Mouse (Mus musculus): Measurements from ENCODE around the gene Ganc. TPM values are rescaled to one million over a fixed set of nuclear protein-coding genes. Genes with fewer than 3 reads are reported as not detected.

The Ganc gene
- 10 to 100 TPM; 11.4 to 12.1 TPM for total RNA-seq (2021)
- long read RNA-seq, experiment 1, full-length matches to known transcripts, result 4 of 5 reads
- long read RNA-seq, experiment 1, partial matches to known transcripts, result 0 of 5 reads
- long read RNA-seq, experiment 1, other reads (novel, unspliced or antisense), result 1 of 5 reads
- long read RNA-seq, experiment 2, full-length matches to known transcripts, result 3 of 3 reads
- long read RNA-seq, experiment 2, partial matches to known transcripts, result 0 of 3 reads
- long read RNA-seq, experiment 2, other reads (novel, unspliced or antisense), result 0 of 3 reads

DNA sequence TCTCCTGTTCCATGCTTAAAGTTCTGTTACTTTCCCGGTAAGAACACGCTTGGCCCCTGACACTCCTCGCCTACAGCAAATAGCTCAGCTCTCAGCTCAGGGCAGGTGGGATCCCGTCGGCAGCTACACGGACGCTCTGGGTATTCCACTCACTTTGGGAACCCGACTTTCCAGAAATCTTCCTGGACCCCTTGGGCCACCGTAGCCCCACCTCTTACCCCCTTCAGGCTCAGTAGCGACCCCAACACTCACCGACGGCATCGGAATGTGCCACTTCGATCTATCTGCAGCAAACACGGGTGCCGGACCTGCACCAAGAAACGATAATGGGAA is at the start of gene Ganc:
Ganc (plus strand) TSS at position 244 of the 333 bp plus-strand sequence.
- DNase-seq (ENCODE audit: low spot score in 2 of 2), result no peak

DNA sequence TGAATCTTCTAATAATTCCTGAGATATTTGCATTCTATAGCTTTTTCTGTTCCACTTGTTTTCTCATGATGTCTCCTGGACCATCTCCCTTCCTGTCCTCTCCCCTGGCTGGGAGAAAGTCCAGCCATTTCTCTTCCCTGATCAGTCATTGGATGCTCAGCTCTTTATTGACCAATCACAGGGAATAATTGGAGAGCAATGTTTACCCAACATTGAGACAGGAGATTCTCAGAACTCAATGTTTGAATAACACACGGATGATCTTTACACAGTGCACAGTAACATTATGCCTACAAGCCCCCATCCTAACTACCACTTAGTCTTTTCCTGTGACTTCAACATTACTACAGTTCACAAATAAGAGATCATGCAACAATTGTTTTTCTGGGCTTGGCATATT is 43.3 kb upstream of the Ganc start:
- DNase-seq (ENCODE audit: low spot score in 2 of 2), result no peak

DNA sequence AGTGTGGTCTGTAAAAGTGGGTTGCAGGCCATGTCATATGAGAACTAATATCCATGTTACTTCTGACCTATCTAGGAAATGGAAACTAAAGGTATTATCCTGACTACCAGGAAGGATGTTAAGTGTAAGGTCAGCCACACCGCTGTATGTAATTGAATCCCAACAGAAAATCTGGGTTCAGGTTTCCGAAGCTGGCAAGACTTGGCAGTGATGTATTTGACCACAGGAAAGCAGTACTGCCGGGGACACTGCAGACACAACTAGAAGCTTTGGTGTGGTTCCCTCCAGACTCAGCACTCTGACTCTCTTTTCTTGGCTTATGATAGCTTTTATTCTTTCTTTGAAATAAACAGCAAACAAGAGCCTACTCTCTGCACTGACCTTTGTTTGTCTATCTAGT is 37.2 kb upstream of the Ganc start:
- DNase-seq (ENCODE audit: low spot score in 2 of 2), result no peak

DNA sequence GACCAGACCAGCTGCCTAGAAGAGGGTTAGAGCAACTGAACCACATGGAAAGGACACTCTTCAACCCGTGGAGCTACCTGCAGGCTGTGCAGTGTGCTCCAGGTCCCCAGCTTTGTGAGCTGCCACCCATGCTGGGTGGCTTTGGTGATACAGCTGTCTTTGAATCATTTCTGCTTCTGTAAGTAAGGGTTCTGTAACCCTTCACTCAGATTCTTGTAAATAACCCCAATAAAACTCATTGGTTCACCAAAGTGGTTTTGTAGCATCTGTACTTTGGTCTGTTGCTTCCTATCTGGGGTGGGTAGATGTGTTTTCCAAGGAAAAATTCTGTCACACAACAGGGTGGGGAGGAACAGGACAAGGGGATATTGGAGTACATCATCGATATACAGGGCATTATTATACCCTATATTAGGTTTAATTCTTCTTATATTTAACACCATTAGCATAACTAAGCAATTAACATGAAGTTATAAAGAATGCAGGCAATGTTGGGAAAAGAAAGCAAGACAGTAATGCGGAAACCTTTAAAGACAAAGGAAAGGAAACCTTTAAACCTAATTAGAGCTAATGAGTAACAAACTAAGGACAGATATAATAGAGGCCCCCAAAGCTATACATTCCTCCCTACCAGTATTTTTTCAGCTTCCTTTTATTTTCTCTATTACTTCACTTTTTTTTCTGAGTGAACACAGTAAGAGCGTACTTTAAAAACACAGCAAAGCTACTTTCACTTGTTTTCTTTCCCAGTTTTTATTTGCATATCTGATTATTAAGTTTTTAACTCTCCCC is 36.1 kb upstream of the Ganc start:
- no peak for DNase-seq (ENCODE audit: low spot score in 2 of 2)

DNA sequence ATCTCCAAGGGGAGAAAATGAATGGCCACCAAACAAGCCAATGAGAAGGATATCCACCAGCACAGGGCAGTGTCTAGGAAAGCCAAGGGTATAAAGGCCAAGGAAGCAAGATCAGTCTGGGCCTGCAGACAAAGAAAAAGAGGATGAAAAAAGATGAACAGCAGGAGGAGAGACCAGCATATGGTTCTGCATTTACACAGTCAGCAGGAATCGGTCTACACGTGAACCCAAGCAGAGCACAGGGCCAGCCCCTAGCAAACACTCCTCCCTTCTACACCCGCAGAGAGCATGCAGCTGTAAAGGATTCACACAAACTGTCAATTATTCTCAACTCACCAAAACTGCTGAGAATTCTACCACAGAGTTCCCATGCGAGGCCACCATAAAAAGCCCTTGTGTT is 29.8 kb upstream of the Ganc start:
- no peak for DNase-seq (ENCODE audit: low spot score in 2 of 2)

DNA sequence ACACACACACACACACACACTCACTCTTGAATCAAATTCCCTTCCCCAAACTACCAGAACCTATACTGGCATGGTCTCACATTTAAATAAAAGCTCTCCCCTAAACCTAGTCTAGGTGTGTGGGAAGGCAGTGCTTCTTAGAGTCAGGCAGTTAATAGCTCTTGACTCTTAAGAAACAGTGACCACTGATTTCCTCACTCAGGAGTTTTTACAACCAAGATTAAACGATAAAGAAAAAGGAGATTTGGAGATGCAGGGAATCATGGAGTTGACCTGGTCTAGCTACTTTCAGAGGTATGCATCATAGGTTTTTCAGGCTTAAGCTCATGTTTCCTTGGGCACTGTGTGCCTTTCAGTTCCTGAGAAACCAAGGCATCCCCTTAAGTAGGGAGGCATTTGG is 17.4 kb upstream of the Ganc start:
- no peak for DNase-seq (ENCODE audit: low spot score in 2 of 2)

DNA sequence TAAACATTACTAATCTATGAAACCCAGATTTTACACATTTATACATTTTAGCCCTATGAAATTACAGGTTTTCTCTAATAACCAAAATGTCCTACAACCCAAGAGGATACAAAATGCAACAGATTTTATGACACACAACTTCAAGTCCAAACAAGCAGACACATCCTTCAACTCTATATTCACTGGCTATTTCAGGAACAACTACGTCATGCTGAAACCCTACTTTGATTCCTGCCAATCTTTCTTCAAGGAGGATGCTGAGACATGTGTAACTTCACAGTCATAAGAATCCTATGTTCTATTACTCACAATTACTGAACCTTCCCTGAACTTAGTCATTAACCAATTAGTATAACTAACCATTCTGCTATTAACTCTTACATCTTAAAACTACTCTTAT is 16.4 kb upstream of the Ganc start:
- DNase-seq (ENCODE audit: low spot score in 2 of 2), result no peak

DNA sequence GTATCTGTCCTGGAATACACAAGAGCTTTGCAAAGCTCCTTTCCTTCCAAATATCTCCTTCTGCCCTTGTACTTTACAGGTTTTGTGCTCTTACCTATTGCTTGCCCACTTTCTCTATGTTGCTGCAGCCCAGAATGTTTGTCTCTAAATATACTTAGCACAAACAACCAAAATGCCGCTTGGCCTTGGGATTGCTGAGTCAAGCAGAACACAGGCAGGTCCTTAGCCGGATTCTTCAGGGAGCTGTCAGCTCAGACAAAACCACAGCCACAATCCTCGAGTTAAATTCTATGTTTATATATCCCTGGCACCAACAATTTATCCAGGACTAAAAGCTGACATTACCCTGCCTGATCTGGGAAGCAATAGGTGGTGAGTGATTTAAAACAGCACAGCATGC is 14.3 kb upstream of the Ganc start:
- DNase-seq (ENCODE audit: low spot score in 2 of 2), result no peak

DNA sequence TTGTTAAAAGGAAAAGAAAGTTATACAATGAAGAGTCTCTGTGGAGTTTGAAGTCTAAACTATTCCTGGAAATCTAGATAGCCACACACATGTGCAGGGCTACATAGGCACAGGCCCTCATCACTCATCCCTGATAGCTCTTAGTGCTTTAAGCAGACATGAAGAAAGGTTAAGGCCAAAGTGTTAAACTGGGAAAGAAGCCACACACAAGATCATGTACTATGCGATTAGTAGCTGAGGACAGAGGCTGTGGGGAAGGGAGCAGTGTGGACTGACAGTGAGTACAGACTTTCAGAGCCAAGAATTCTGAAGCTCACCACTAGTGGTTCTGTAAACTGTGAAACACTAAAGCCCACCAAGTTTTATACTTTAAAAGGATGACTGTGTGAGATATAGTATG is 12.8 kb upstream of the Ganc start:
- no peak for DNase-seq (ENCODE audit: low spot score in 2 of 2)

DNA sequence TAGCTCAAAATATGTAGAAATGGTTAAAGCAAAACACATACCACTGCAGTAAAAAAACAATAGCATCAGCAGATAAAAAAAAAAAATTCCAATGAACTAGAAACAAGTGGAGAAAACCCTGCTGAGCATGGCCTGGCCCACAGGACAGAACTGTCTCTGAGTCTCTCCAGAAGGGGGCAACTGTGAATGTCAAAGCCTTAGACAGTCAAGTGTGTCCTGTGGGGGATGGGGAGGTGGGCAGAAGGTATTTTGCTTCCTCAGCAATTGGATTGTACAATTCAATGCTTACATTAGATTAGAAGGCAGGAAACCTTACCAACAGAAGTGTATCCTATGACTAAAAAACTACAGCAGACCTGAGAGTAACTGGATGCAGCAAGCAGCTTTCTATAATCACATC is 11.3 kb upstream of the Ganc start:
- no peak for DNase-seq (ENCODE audit: low spot score in 2 of 2)

DNA sequence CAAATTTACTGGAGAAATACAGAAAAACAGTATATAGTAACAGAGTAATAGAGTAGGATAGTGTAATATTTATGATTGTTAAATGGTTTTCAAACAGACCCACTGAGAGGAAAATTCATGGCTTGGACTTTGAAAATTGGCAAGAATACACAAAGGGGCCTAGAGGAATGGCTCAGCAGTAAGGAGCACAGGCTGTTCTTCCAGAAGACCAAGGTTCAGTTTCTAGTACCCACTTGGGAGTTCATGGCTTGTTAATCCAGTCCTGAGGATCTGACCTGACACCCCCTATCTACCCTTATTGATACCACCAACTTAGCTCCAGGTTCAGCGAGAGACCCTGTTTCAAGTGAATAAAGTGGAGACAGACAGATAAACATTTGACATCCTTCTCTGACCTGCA is 5.7 kb upstream of the Ganc start:
- DNase-seq (ENCODE audit: low spot score in 2 of 2), result no peak

DNA sequence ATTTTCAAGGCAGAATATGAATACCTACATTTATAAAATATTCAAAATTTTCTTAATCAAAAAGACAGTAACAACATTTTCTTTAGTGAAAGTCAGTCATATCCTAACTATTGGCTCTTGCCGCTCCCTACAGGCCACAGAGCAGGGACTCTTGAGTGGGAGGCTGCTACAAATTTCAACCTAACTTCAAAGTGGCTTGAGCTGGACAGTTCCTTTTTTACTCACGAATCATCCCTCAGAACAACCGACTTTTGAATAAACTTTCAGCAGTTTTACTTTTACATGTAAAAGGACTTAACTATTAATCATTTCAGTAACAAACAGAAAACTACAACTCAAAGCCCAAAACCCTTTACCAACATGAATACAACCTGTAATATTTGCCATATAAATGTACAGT is 883 bp upstream of the Ganc start:
- no peak for DNase-seq (ENCODE audit: low spot score in 2 of 2)

DNA sequence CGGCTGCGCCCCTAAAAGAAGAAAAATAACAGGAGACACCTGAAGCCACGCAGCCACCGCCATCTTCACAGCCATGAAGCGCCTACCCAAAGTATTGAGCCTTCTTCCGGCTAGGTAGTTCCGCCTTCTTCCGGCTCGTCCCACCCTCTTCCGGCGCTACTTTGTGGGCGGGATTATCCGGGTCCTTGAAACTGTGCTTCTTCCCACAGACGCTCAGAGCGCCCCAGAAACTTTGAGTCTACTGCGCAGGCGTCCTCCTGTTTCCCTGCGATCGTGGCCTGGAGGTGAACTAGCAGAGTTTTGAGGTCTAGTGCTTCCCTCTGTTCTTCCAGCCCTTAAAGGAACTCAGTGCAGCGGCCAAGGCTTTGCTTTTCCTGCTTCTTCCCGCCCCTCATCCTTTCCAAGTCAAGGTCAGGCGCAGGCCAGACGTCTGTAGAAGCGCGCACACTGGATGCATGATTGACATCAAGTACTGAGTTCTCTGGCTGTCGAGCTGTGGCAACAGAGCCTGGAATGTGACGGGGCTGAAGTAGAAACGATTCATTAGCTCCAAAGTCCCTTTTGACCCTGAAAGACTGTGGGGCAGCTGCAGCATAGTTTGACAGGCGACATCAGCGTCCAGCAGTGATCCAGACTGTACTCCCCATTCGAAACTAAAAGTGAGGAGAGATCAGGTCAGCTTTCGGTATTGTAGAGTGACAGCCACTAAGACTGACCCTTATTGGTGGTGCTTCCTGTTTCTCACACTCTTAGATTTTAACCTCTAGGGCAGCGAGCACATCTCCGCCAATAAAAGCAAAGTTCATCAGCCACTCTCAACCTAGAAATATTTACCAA is 508 bp downstream of the Ganc start, which contains the start of gene Tmem87a:
Tmem87a (minus strand) TSS at position 128 of the 837 bp plus-strand sequence.
- peak; percentile 92 to 97 for DNase-seq (ENCODE audit: low spot score in 2 of 2)

DNA sequence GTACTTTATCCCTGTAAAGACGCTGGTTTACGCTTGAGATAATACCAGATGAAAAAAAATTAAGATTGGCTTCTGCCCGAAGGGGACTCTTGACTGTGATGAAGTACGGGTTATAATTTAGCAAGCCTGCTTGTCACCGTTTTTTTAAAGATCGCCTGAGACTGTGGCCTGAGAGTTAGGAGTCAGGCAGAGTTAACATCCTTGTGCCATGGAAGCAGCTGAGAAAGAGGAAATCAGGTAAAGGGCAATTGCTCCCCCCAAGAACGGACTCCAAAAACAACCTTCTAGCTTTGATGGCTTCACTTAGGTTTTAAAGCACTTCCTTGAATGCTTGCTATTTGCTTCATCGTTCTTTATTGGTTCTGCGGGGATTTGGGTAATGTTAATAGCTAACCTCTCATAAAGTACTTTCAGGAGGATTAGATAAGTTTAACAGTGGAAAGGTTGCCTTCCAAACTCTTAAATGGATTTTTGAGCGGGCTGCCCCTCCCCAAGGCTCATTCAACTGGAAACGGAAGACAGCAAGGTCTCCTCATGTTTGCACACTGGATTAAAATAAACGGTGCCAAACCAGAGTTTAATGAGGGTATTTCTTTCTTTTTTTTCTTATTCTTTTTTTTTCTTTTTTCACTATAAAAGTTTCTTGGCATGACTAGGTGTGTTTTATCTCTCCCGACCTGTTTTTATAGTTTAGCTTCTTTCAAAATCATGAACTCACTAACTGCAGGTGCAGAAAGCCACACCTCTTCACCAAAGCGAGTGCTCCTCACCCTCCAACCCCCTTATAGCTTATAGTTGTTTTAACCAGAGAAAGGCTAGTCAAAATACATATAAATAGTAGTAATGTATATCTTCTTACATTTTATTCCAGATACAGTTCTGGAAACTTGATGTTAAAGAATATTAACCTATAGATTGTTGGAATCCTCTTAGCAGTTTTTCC is 1.4 kb downstream of the Ganc start:
- DNase-seq (ENCODE audit: low spot score in 2 of 2), result no peak

DNA sequence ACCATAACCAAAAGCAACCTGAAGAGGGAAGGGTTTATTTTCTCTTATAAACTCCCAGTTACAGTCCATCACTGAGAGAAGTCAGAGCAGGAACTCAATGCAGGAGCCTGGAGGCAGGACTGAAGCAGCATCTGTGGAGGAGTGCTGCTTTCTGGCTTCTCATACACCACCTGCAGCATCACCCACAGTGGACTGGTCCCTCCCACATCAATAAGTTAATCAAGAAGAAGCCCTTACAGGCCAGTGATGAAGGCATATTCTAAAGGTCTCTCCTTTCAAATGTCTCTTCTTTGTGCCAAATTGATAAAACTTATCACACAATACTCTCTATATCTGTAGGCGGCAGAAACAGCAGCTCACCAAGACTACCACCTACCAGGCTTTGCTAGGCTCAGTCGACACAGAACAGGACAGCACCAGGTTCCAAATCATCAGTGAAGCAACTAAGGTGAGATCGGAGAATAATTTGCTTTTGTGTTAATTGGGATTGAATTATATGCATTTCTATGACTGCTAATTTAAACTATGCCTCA is 7.5 kb downstream of the Ganc start:
- DNase-seq (ENCODE audit: low spot score in 2 of 2), result no peak

DNA sequence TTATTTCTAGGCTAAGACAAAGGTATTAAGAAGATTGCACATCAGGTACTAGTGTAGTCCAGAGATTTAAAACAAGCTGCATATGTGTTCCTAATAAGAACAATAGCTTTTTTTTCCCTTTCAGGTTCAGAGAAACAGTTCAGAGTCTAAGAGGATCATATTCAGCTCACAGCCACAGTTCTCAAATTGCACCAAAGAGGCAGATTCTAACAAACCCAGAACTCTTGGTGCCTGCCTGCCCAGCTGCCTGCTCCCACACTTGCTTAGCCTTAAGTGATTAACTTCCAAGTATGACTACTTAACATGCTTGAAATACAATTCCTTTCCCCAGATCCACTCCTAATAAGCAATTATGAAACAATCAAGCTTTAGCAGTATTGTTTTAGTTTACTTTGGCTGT is 10.4 kb downstream of the Ganc start:
- DNase-seq (ENCODE audit: low spot score in 2 of 2), result no peak

DNA sequence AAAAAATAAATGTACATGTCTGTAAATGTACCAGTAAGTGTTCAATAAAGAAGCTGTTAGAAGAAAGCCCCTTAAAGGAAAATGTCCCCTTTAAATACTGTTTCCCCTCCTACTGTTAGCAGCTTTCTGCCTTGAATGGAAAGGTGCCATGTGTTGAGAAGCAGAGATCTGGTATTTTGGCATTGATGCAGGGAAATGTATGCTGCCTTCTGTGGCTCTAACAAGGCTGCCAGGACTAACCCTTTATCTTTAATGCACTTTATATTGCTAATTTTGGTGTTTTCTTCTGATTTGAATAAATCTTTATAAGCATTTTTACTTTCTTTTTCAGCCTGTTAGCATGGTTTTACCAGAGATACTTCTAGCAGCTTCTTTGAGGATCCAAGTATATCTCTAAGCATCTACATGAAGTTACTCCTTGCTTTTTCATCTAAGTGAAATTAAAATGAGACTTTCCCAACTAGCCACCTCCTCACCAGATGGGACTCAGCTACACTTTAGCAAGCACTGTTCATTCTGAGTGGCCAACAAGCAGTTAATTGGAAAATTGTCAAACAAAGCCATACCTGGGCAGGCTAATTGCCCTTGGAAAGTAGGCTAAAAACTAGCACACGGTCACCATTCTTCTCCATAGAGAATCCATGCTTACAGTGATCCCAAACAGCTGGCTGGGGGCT is 11.2 kb downstream of the Ganc start:
- DNase-seq (ENCODE audit: low spot score in 2 of 2), result peak in 1 of 2 experiments; percentile 38

DNA sequence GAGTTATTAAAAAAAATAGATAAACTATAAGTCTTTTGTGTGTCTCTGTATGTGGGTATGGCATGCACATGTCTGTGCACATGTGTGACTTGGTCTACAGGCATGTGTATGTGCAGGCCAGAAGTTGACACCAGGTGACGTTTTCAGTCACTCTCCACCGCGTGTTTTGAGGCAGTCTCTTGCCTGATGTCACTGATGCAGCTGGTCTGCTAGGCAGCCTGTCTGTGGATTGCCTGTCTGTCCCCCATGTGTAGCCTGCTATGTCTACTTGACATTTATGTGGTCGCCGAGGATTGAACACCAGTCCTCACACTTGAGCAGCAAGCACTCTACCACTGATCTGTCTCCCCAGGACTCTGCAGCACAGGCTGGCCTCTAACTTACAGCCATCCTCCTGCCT is 20.7 kb downstream of the Ganc start:
- DNase-seq (ENCODE audit: low spot score in 2 of 2), result no peak

DNA sequence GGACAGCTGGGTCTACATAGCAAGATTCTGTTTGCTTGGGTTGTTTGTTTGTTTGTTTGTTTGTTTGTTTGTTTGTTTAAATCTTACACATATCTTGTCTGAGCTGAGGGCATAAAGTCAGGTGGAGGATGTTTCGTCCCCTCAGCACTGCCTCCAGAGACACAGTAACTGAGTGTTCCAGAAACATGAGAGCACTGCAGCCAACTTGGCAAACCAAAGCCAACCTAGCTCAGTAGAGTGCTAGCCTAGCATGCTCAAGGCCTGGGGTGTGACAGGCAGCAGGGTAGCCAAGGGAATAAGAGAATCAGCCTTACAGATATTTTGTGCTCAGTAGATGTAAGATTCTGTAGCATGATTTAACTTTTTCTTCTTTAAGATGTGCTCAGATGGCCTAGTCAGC is 40.8 kb downstream of the Ganc start:
- DNase-seq (ENCODE audit: low spot score in 2 of 2), result no peak

DNA sequence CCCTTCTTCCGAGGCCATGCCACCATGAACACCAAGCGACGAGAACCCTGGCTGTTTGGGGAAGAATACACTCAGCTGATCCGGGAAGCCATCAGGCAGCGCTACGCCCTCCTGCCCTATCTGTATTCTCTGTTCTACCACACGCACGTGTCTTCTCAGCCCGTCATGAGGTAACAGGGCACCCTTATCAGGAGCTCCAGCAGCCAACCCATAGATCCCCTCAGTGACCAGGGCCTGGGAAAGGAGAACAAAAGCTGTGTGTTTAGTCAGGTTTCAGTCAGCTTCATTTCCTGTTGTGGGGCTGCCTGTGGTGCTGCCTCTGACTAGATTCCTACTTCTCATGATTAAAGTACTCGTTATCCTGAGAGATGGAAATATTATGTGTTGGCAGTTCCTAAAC is 42.7 kb downstream of the Ganc start:
- DNase-seq (ENCODE audit: low spot score in 2 of 2), result no peak
